ENCODE assay signal across 8 mouse cellular contexts in genomic region chr8:124569100-124569499, GRCm38 (mm10). TPM values are rescaled to one million over a fixed set of nuclear protein-coding genes. Genes with fewer than 3 reads are reported as not detected.
DNase-seq lines count a peak whose midpoint lies in the region; ATAC-seq and TF ChIP-seq lines count a peak whose summit lies in the region.

No protein-coding gene starts in this region.

- H3K27me3 ChIP-seq in heart, embryonic 15.5 days: no peaks in the 10 kb centered on the region

- H3K4me3 ChIP-seq in lung, adult 2 months (replicated peaks; ENCODE audit: extremely low read depth, low read depth, low read length): no peak overlapping the region
- H3K4me3 ChIP-seq in heart, embryonic 15.5 days: no peak overlapping the region

- no peak for ATAC-seq in heart, embryonic 15.5 days (replicated peaks; ENCODE audit: insufficient number of reproducible peaks, insufficient read depth, low FRiP score, low read depth)

- peak; percentile 35 to 55 for DNase-seq in frontal cortex, postnatal 36 days (ENCODE audit: low spot score in 2 of 2)
- no peak for DNase-seq in frontal cortex, postnatal 14 days (ENCODE audit: low spot score in 2 of 2)
- DNase-seq in lung, postnatal 10 days: peak; percentile 43
- DNase-seq in lung, adult 2 months: no peak
- DNase-seq in right cerebral cortex, postnatal 36 days (ENCODE audit: low spot score in 2 of 2): peak; percentile 49 to 52
- DNase-seq in adrenal gland, postnatal 4 days (ENCODE audit: low spot score in 2 of 2): no peak
- DNase-seq in cerebellum, postnatal 4 days (ENCODE audit: low spot score in 2 of 2): no peak

- H3K9ac ChIP-seq in heart, embryonic 15.5 days: 0 out of 2 replicates have a peak overlapping the region, but pooled peaks have one; percentile 7

- no peak overlapping the region for H3K4me2 ChIP-seq in heart, embryonic 15.5 days

- no peaks in the 10 kb centered on the region for H3K9me3 ChIP-seq in heart, embryonic 15.5 days (replicated peaks)

- TF ChIP-seq POLR2A in lung, adult 2 months (IDR thresholded peaks at IDR 0.05; ENCODE audit: borderline replicate concordance, extremely low read depth, low read depth, low read length): no peak

- no peaks in the 10 kb centered on the region for H3K4me1 ChIP-seq in lung, adult 2 months (ENCODE audit: control insufficient read depth, insufficient read depth, low read length)
- peaks cover 18% of the 10 kb centered on the region for H3K4me1 ChIP-seq in heart, embryonic 15.5 days (replicated peaks)

- WGBS in lung, adult 2 months: 65% methylated on average over 2 of the region's 2 CpGs
- WGBS in heart, embryonic 15.5 days: 66% methylated on average over 2 of the region's 2 CpGs

- TF ChIP-seq CTCF in lung, adult 2 months (IDR thresholded peaks at IDR 0.05; ENCODE audit: insufficient read depth, low read length): no peak

- no peaks in the 10 kb centered on the region for H3K36me3 ChIP-seq in heart, embryonic 15.5 days

- peak overlapping the region; percentile 20; the same call in 1 of the 2 replicates for H3K27ac ChIP-seq in heart, embryonic 15.5 days

RNA-seq across cellular contexts. Expression of gene Agt, which starts 0.4 kb away (rescaled TPM):
- polyA plus RNA-seq in lung, adult 2 months (2012; rRNA removed): 4.7 and 6.1 TPM in 2 replicates
- polyA plus RNA-seq in heart, embryonic 15.5 days (2015; fragmentation: Nextera tagmentation; extraction: Ambion mirVana): 1.3 and 2.7 TPM in 2 replicates
- total RNA-seq in adrenal gland, postnatal 4 days (2021): 100 to 1,000 TPM in 1 of 2 experiments, 1 to 10 TPM in 1; 8.3 to 104 TPM

RNA-seq across cellular contexts. Expression of gene Capn9, which starts 6.8 kb away (rescaled TPM):
- polyA plus RNA-seq in lung, adult 2 months (2012; rRNA removed): 0.12 and 0.20 TPM in 2 replicates
- 0.20 and 0.30 TPM in 2 replicates for polyA plus RNA-seq in heart, embryonic 15.5 days (2015; fragmentation: Nextera tagmentation; extraction: Ambion mirVana)
- under 1 TPM; 0.23 to 0.59 TPM for total RNA-seq in adrenal gland, postnatal 4 days (2021)

RNA-seq across cellular contexts. Expression of gene Cog2, which starts 48.5 kb away (rescaled TPM):
- polyA plus RNA-seq in lung, adult 2 months (2012; rRNA removed): 14.5 and 17.9 TPM in 2 replicates
- 18.7 and 25.6 TPM in 2 replicates for polyA plus RNA-seq in heart, embryonic 15.5 days (2015; fragmentation: Nextera tagmentation; extraction: Ambion mirVana)
- 10 to 100 TPM; 51.6 to 53.8 TPM for total RNA-seq in adrenal gland, postnatal 4 days (2021)

Comparison
In these comparisons a context has a peak if more than half of its experiments do, and no peak if none do; other contexts are left out.
1. DNase-seq: peak in frontal cortex, postnatal 36 days (2 of 2), lung, postnatal 10 days (single experiment) and right cerebral cortex, postnatal 36 days (2 of 2); none in frontal cortex, postnatal 14 days (0 of 2), lung, adult 2 months (single experiment), adrenal gland, postnatal 4 days (0 of 2) and cerebellum, postnatal 4 days (0 of 2).